Mouse (Mus musculus) megakaryocyte, embryonic 14.5 days (primary cell): Measurements from ENCODE around the gene Rassf5. TPM values are rescaled to one million over a fixed set of nuclear protein-coding genes. Genes with fewer than 3 reads are reported as not detected.
"Not testable (repeated sequence)": the region's sequence is repeated elsewhere in the genome, so short reads cannot be mapped to it uniquely, and the experiment has no call there.

ENCODE experiments used
- H3K27me3 ChIP-seq: replicated peaks from 2 replicates; pipeline ENCODE3; 2012; ENCODE audit warnings: inconsistent platforms
- H3K36me3 ChIP-seq: replicated peaks from 2 replicates; pipeline ENCODE3; 2012; ENCODE audit warnings: low read length, inconsistent platforms, mixed read lengths
- H3K4me1 ChIP-seq: 2 replicates; pipeline ENCODE4 v1.6.1; 2012; ENCODE audit warnings: inconsistent platforms
- H3K4me3 ChIP-seq: replicated peaks from 2 replicates; pipeline ENCODE3; 2012; ENCODE audit warnings: moderate library complexity, mild to moderate bottlenecking, inconsistent platforms
- H3K9me3 ChIP-seq: 2 replicates; pipeline ENCODE4 v1.6.1; 2012; ENCODE audit warnings: inconsistent platforms
- FLI1 ChIP-seq: IDR thresholded peaks from 2 replicates; pipeline ENCODE4 v1.6.1; 2012; ENCODE audit warnings: low read length, inconsistent platforms, mixed read lengths
- GATA1 ChIP-seq: IDR thresholded peaks from 3 replicates; pipeline ENCODE4 v1.6.1; 2012; ENCODE audit warnings: mixed read lengths, low read length, inconsistent platforms, borderline replicate concordance
- polyA plus RNA-seq: library from polyadenylated mRNA; stranded (reverse); fragments of >175 nt; gene quantifications from 2 replicates; pipeline ENCODE4 v1.2.3, GENCODE M21; 2012; ENCODE audit warnings: low replicate concordance; ENCODE audit not compliant: insufficient read depth

Rassf5 gene
- polyA plus RNA-seq, 1 experiment = 3.0 TPM

DNA sequence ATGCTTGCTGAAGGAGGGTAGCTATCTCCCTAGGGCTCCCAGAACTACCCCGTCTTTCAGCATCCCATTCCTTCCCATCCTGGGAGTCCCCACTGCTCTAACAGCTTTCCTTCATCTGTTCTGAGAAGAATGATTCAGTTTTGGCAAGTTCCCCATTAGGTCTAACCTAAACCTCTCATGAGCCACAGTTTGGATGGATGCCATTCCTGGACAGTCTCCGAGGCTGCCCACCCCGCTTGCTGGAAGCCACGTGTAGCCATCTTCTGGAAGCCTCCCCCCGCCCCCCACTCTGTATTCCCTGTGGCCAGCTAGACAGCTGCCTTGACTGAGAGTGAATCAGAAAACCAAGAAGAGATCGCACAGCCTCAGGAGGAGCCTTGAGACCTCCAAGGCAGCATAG is 12.2 kb upstream of the Rassf5 start:
- H3K4me3 ChIP-seq = no peak overlapping the region
- H3K9me3 ChIP-seq = 0 out of 2 replicates have a peak, but pooled peaks cover 3% of the 10 kb centered on the region
- peaks cover 73% of the 10 kb centered on the region for H3K36me3 ChIP-seq
- no peak for TF ChIP-seq GATA1
- H3K4me1 ChIP-seq = peaks cover 30% of the 10 kb centered on the region
- peaks cover 60% of the 10 kb centered on the region for H3K27me3 ChIP-seq

DNA sequence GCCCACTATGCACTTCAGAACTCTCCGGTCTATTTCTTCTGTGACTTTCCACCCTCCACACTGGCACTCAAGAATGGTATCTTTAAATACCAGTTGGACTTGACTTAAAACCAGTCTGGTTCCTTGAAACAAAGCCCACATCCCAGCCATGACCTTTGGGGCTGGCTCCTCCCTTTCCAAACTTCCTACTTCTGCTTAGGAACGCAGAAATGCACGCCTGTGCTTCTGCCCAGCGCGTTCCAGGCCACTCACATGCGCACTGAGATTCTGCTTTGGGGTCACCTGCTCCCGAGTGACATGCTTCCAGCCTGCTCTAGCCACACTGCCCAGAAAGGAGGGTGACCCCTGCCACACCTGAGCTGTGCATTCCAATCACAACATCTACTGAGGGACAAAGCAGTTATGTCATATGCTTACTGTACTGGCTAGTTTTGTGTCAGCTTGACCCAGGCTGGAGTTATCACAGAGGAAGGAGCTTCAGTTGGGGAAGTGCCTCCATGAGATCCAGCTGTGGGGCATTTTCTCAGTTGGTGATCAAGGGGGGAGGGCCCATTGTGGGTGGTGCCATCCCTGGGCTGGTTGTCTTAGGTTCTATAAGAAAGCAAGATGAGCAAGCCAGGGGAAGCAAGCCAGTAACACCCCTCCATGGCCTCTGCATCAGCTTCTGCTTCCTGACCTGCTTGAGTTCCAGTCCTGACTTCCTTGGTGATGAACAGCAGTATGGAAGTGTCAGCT is 7.6 kb upstream of the Rassf5 start:
- Histone ChIP-seq H3K4me3 (peak overlapping the region; percentile 25), H3K36me3 (peaks cover 35% of the 10 kb centered on the region), H3K4me1 (peaks cover 30% of the 10 kb centered on the region), H3K27me3 (peaks cover 77% of the 10 kb centered on the region)
- H3K9me3 ChIP-seq = not testable (repeated sequence)

DNA sequence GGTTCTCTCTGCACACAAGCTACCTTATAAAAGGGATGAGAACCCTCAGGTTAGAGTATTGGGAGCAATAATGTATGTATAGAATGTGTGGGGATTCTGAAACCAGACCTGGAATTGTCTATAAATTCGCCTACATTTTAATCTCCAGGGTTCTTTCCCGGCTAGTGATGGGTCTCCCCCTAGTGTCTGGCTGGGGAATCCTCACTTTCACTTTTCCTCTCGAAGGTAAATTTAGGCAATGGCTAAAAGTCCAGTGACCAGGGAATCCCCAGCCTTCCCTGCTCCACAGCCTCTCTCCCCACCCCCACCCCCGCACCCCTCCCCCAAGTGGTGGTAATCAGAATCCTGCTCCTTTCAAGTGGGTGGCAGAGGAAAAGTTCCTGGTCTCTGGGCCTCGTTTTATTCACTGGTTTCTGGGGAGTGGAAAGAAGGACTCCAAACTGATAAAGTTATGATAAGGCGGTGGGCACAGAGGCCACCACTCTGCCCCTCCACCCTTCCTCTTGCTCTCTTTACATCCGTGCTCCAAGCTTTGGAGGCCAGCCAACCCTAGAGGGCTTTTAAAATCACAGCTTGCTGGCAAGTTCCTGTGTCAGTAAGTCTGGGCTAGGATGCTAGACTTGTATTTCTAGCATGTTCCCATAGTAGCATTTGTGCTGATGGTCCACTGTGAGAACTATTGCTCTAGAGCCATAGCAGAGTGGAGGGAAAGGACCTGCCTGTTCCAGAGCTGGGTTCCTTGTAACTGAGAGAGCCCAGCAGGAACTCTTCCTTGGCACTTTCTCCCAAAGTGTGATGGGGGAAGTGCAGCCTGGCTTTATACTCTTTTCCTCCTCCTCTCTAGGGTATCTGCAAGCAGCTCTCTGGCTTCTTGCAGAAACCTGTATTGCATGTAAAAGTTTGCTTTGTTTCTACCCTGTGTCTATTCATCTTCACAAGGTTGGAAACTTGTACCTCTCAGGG is 1.7 kb upstream of the Rassf5 start:
- peak overlapping the region; percentile 94 for H3K4me3 ChIP-seq
- peaks cover 51% of the 10 kb centered on the region for H3K4me1 ChIP-seq
- no peaks in the 10 kb centered on the region for H3K36me3 ChIP-seq
- no peaks in the 10 kb centered on the region for H3K9me3 ChIP-seq
- peaks cover 89% of the 10 kb centered on the region for H3K27me3 ChIP-seq
- TF ChIP-seq FLI1 (no peak), GATA1 (no peak)

- H3K36me3 ChIP-seq = no peaks in the 10 kb centered on the region
- peaks cover 90% of the 10 kb centered on the region for H3K27me3 ChIP-seq
- H3K4me3 ChIP-seq = peak overlapping the region; percentile 94
- H3K9me3 ChIP-seq = no peaks in the 10 kb centered on the region
- H3K4me1 ChIP-seq = peaks cover 49% of the 10 kb centered on the region
- TF ChIP-seq GATA1 (no peak), FLI1 (no peak)
Observed at GRCm38 (mm10) chr1:131245926-131246325, 868 bp upstream of the Rassf5 start.

DNA sequence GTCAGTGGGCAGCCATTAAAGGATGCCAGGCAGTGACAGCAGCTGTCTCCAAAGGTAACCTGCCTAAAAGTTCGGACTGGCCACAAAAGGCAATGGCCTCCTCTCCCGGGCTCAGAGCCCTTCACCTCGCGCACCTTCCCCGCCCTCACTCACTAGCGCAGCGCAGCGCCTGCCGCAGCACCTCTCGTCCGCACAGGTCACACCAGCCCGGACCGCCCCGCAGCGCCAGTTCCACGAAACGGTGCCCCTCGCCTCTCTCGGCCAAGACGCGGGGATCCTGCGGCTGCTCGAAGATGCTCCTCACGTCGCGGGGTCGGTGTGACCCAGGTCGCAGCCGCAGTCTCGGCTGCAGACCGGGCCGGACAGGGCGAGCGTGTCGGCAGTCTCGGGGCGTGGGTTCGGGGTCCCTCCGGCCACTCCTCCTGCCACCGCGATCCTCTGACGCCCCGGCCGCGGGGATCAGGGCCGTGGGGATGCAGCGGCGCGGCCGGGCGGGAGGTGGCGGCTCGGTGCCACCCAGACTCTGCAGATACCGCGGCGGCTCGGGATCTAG is 446 bp downstream of the Rassf5 start:
- Histone ChIP-seq H3K27me3 (peaks cover 90% of the 10 kb centered on the region), H3K9me3 (no peaks in the 10 kb centered on the region), H3K4me1 (peaks cover 48% of the 10 kb centered on the region), H3K4me3 (peak overlapping the region; percentile 94), H3K36me3 (no peaks in the 10 kb centered on the region)
- TF ChIP-seq FLI1 = no peak
- TF ChIP-seq GATA1 = no peak

GRCm38 (mm10) chr1:131242956-131243355 is 2.1 kb downstream of the Rassf5 start:
- TF ChIP-seq GATA1 (no peak), FLI1 (no peak)
- Histone ChIP-seq H3K27me3 (peaks cover 90% of the 10 kb centered on the region), H3K4me1 (peaks cover 57% of the 10 kb centered on the region), H3K9me3 (no peaks in the 10 kb centered on the region), H3K4me3 (no peak overlapping the region), H3K36me3 (no peaks in the 10 kb centered on the region)

DNA sequence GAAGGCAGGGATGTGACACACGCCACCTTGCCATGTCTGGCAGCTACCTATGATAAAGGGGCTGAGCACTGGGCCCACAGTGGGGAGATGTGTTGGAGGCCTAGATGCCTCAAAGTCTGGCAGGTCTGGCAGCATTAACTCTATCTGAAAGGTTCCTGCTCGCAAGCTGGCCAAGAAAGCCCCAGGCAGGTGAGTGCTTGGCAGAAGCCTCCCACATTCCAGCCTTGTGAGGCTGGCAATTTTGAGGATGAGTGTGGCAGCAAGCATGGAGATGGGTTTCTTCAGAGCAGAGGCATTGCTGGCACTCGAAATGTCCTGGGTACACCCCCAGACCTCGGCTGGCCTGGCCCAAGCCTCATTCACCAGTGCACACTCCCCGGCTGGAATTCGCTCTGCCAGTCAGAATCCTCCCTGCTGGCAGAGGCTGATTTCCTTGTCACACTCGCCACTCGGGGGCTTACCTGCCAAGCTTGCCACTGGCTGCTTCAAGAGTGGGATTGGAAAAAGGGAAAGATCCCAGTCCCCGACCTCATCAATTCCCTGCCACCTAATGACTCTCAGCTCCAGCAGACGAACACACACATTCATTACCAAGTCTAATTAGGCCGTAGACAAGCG is 5.4 kb downstream of the Rassf5 start:
- Histone ChIP-seq H3K4me1 (peaks cover 36% of the 10 kb centered on the region), H3K36me3 (no peaks in the 10 kb centered on the region), H3K27me3 (peaks cover 95% of the 10 kb centered on the region), H3K4me3 (no peak overlapping the region), H3K9me3 (no peaks in the 10 kb centered on the region)
- TF ChIP-seq GATA1 (no peak), FLI1 (no peak)

DNA sequence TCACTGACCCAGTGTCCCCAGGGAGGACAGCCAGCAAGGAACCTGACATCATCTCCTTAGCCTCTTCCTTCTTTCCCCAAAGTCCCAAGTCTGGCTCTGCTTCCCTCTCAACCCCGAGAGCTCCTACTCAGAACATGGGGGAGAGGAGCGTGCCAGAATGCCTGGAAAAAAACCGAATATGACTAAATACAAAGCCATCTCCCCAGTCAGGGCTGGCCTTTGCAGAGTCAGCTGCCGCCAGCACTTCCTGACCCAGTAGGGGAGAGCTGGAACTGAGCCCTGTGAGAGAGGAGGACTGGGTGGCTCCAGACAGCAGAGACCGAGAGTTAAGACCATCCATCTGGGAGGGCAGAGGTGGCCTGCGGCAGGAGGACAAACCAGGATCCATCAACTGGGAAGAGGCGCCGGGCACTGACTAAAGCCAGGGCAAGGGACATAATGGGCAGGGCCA is 6.1 kb downstream of the Rassf5 start:
- TF ChIP-seq GATA1 (no peak), FLI1 (no peak)
- H3K36me3 ChIP-seq = no peaks in the 10 kb centered on the region
- H3K27me3 ChIP-seq = peaks cover 95% of the 10 kb centered on the region
- peaks cover 29% of the 10 kb centered on the region for H3K4me1 ChIP-seq
- no peaks in the 10 kb centered on the region for H3K9me3 ChIP-seq
- no peak overlapping the region for H3K4me3 ChIP-seq

DNA sequence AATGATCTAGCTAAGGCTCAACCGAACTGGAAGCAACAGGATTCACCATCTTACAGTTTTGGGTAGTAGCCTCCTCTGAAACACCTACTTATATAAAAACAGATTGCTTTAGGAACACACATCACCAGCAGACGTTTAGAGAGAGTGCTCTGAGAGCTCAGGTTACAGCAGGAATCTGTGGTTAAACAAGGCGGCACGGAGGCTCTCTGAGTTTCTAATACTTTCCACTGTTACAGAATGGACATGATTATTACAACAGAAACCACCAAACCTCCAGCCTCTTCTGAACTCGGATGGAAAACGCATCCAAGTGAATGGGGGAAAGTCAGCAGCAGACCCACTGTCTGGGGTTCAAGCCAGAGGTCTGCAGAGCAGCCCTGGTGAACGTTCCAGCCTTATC is 9.0 kb downstream of the Rassf5 start:
- H3K4me3 ChIP-seq = no peak overlapping the region
- TF ChIP-seq GATA1 (no peak), FLI1 (no peak)
- H3K27me3 ChIP-seq = peaks cover 84% of the 10 kb centered on the region
- no peaks in the 10 kb centered on the region for H3K36me3 ChIP-seq
- H3K9me3 ChIP-seq = no peaks in the 10 kb centered on the region
- H3K4me1 ChIP-seq = peaks cover 16% of the 10 kb centered on the region; the same call in 1 of the 2 replicates

DNA sequence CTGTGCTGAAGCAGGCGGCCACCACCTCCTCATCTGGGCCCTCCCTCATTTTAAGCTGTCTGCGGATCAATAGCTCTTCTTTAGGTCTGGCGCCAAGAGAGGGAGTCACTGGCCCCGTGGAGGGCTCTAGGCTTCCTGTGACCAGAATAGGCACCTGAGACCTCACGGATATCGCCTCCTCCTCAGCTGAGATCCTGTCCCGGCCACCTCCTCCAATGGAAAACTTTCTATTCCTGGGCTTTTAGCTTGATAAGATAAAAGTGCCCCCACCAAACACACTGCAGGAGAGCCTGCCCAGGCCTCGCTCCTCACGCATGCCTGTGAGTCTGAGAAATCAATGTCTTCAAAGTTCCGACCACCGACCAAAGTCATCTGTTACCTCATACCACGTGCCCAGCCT is 11.5 kb downstream of the Rassf5 start:
- peaks cover 10% of the 10 kb centered on the region; the same call in 1 of the 2 replicates for H3K4me1 ChIP-seq
- H3K9me3 ChIP-seq = no peaks in the 10 kb centered on the region
- TF ChIP-seq FLI1 (no peak), GATA1 (no peak)
- peaks cover 79% of the 10 kb centered on the region for H3K27me3 ChIP-seq
- H3K4me3 ChIP-seq = no peak overlapping the region
- no peaks in the 10 kb centered on the region for H3K36me3 ChIP-seq
